ENCODE assay signal across 31 mouse cellular contexts in genomic region chr19:16059026-16059425, GRCm38 (mm10).
"Had no signal": no experiment of that assay in that cellular context is flagged by ENCODE, and none has a peak within 500 bp of the region (broad histone marks: within the 10 kb centered on the region; RNA-seq: fewer than 3 reads in every experiment).

No protein-coding gene starts in this region.

- H3K9ac ChIP-seq: limb, embryonic 12.5 days; limb, embryonic 13.5 days; limb, embryonic 15.5 days; liver, embryonic 12.5 days; liver, embryonic 13.5 days; liver, embryonic 14.5 days; liver, embryonic 15.5 days; liver, postnatal 0 days; lung, embryonic 14.5 days; lung, embryonic 15.5 days; midbrain, embryonic 12.5 days; midbrain, embryonic 13.5 days; midbrain, embryonic 15.5 days; neural tube, embryonic 12.5 days had no signal

- H3K4me1 ChIP-seq: liver, embryonic 12.5 days; midbrain, embryonic 13.5 days had no signal

- H3K4me2 ChIP-seq: limb, embryonic 12.5 days; limb, embryonic 13.5 days; limb, embryonic 15.5 days; liver, embryonic 11.5 days; liver, embryonic 12.5 days; liver, embryonic 13.5 days; liver, embryonic 15.5 days; lung, embryonic 14.5 days; lung, embryonic 15.5 days; midbrain, embryonic 12.5 days; midbrain, embryonic 13.5 days; midbrain, embryonic 15.5 days; neural tube, embryonic 12.5 days had no signal

- ATAC-seq: liver, embryonic 12.5 days; liver, postnatal 0 days; lung, postnatal 0 days; midbrain, embryonic 13.5 days; midbrain, embryonic 15.5 days; midbrain, embryonic 16.5 days had no signal

- H3K36me3 ChIP-seq: limb, embryonic 10.5 days; limb, embryonic 12.5 days; limb, embryonic 13.5 days; limb, embryonic 15.5 days; liver, embryonic 12.5 days; liver, embryonic 13.5 days; liver, embryonic 15.5 days; lung, embryonic 15.5 days; midbrain, embryonic 10.5 days; midbrain, embryonic 12.5 days; midbrain, embryonic 13.5 days; midbrain, embryonic 15.5 days; neural tube, embryonic 12.5 days had no signal

- DNase-seq: left cerebral cortex, postnatal 4 days; liver; liver, embryonic 13.5 days; liver, postnatal 0 days; lung, adult 18-20 months; lung, adult 2 months; lung, embryonic 14.5 days; lung, postnatal 10 days; lung, postnatal 14 days; lung, postnatal 36 days; lung, postnatal 4 days had no signal

- H3K27ac ChIP-seq: left cerebral cortex, adult 2 months; limb, embryonic 10.5 days; limb, embryonic 12.5 days; limb, embryonic 13.5 days; limb, embryonic 15.5 days; liver, embryonic 12.5 days; liver, embryonic 13.5 days; liver, embryonic 14.5 days; liver, embryonic 15.5 days; lung, embryonic 15.5 days; macrophage; midbrain, embryonic 10.5 days; midbrain, embryonic 12.5 days; midbrain, embryonic 13.5 days; midbrain, embryonic 15.5 days; neural tube, embryonic 12.5 days had no signal

- H3K27me3 ChIP-seq: limb, embryonic 12.5 days; limb, embryonic 15.5 days; liver, embryonic 13.5 days; liver, embryonic 15.5 days; lung, embryonic 15.5 days; midbrain, embryonic 12.5 days; midbrain, embryonic 13.5 days; midbrain, embryonic 15.5 days; neural tube, embryonic 12.5 days had no signal

- H3K4me3 ChIP-seq: left cerebral cortex, adult 2 months; limb, embryonic 10.5 days; limb, embryonic 12.5 days; limb, embryonic 13.5 days; limb, embryonic 15.5 days; liver, embryonic 12.5 days; liver, embryonic 13.5 days; liver, embryonic 15.5 days; lung, embryonic 15.5 days; megakaryocyte, embryonic 14.5 days; midbrain, embryonic 10.5 days; midbrain, embryonic 12.5 days; midbrain, embryonic 13.5 days; midbrain, embryonic 15.5 days; myocyte; neural tube, embryonic 12.5 days had no signal

- H3K9me3 ChIP-seq: limb, embryonic 10.5 days; limb, embryonic 12.5 days; limb, embryonic 13.5 days; limb, embryonic 15.5 days; liver, embryonic 12.5 days; liver, embryonic 13.5 days; liver, embryonic 15.5 days; lung, embryonic 15.5 days; midbrain, embryonic 10.5 days; midbrain, embryonic 12.5 days; midbrain, embryonic 13.5 days; midbrain, embryonic 15.5 days; neural tube, embryonic 12.5 days had no signal
